Mouse (Mus musculus) thymus, adult 2 months (tissue): ENCODE results near the gene Serinc3. TPM values are rescaled to one million over a fixed set of nuclear protein-coding genes. Genes with fewer than 3 reads are reported as not detected.

Source experiments
- DNase-seq: peaks from one replicate; pipeline ENCODE4 v3.0.0; 2021
- H3K27ac ChIP-seq: fragments of 200-500 bp; 2 replicates; pipeline ENCODE4 v1.5.1; 2012; ENCODE audit warnings: low read length, control low read depth; ENCODE audit not compliant: control insufficient read depth, insufficient read depth
- H3K27me3 ChIP-seq: fragments of 200-500 bp; 2 replicates; pipeline ENCODE4 v1.6.1; 2012; ENCODE audit warnings: mild to moderate bottlenecking, low read length, moderate library complexity, mixed read lengths; ENCODE audit not compliant: control insufficient read depth, insufficient read depth
- H3K36me3 ChIP-seq: fragments of 200-500 bp; 2 replicates; pipeline ENCODE4 v1.6.1; 2012; ENCODE audit warnings: mild to moderate bottlenecking, low read length, moderate library complexity; ENCODE audit not compliant: control insufficient read depth, insufficient read depth
- H3K4me1 ChIP-seq: fragments of 200-500 bp; replicated peaks from 2 replicates; pipeline ENCODE4 v1.6.1; 2012; ENCODE audit warnings: low read length; ENCODE audit not compliant: control insufficient read depth, insufficient read depth
- H3K4me3 ChIP-seq: fragments of 200-500 bp; 2 replicates; pipeline ENCODE4 v1.5.1; 2012; ENCODE audit warnings: mild to moderate bottlenecking, low read length, control low read depth, moderate library complexity; ENCODE audit not compliant: control insufficient read depth, insufficient read depth
- CTCF ChIP-seq: fragments of 200-500 bp; IDR thresholded peaks from 2 replicates; pipeline ENCODE4 v1.5.1; 2012; ENCODE audit warnings: mild to moderate bottlenecking, control low read depth, low read length, moderate library complexity, borderline replicate concordance; ENCODE audit not compliant: control insufficient read depth, poor library complexity, insufficient read depth; ENCODE audit errors: extremely low read depth
- POLR2A ChIP-seq: fragments of 200-500 bp; IDR thresholded peaks from 2 replicates; pipeline ENCODE4 v1.6.1; 2012; ENCODE audit warnings: mild to moderate bottlenecking, low read length, control low read depth, moderate library complexity; ENCODE audit not compliant: control insufficient read depth, poor library complexity, insufficient read depth; ENCODE audit errors: extremely low read depth
- WGBS: fragments of 180-500 bp; shearing (Covaris S2); methylation state at CpG from one replicate; pipeline ENCODE4 v1.1.7; 2018; 5-methylcytosine and 5-hydroxymethylcytosine counted together
- polyA plus RNA-seq: library from polyadenylated mRNA; depleted of rRNA; stranded (reverse); fragments of >200 nt; gene quantifications from 2 replicates; pipeline ENCODE4 v1.2.3, GENCODE M21; 2012

Gene Serinc3
- polyA plus RNA-seq, 1 experiment: 279 TPM

GRCm38 (mm10) chr2:163590996-163591395 is 53.9 kb downstream of the Serinc3 start:
- 92% methylated on average over 5 of the region's 5 CpGs for WGBS
- no peak overlapping the region for H3K27ac ChIP-seq
- no peak overlapping the region for H3K4me3 ChIP-seq
- H3K4me1 ChIP-seq: peaks cover 6% of the 10 kb centered on the region; the same call in 1 of the 2 replicates
- DNase-seq: no peak
- no peak for TF ChIP-seq CTCF
- TF ChIP-seq POLR2A: no peak
- H3K36me3 ChIP-seq: no peaks in the 10 kb centered on the region
- no peaks in the 10 kb centered on the region for H3K27me3 ChIP-seq

- Histone ChIP-seq H3K27me3 (no peaks in the 10 kb centered on the region), H3K4me3 (no peak overlapping the region), H3K4me1 (peaks cover 6% of the 10 kb centered on the region; the same call in 1 of the 2 replicates), H3K36me3 (no peaks in the 10 kb centered on the region), H3K27ac (no peak overlapping the region)
- TF ChIP-seq CTCF (no peak), POLR2A (no peak)
- WGBS: 44% methylated on average over 12 of the region's 12 CpGs
- DNase-seq: no peak
These were observed 54.7 kb downstream of the Serinc3 start for GRCm38 (mm10) chr2:163590211-163590610.

- WGBS: 52% methylated on average over 5 of the region's 5 CpGs
- Histone ChIP-seq H3K27me3 (no peaks in the 10 kb centered on the region), H3K4me1 (peaks cover 6% of the 10 kb centered on the region; the same call in 1 of the 2 replicates), H3K36me3 (no peaks in the 10 kb centered on the region), H3K27ac (no peak overlapping the region), H3K4me3 (no peak overlapping the region)
- TF ChIP-seq POLR2A (no peak), CTCF (no peak)
- no peak for DNase-seq
These were observed 57.4 kb downstream of the Serinc3 start for GRCm38 (mm10) chr2:163587506-163587905.

DNA sequence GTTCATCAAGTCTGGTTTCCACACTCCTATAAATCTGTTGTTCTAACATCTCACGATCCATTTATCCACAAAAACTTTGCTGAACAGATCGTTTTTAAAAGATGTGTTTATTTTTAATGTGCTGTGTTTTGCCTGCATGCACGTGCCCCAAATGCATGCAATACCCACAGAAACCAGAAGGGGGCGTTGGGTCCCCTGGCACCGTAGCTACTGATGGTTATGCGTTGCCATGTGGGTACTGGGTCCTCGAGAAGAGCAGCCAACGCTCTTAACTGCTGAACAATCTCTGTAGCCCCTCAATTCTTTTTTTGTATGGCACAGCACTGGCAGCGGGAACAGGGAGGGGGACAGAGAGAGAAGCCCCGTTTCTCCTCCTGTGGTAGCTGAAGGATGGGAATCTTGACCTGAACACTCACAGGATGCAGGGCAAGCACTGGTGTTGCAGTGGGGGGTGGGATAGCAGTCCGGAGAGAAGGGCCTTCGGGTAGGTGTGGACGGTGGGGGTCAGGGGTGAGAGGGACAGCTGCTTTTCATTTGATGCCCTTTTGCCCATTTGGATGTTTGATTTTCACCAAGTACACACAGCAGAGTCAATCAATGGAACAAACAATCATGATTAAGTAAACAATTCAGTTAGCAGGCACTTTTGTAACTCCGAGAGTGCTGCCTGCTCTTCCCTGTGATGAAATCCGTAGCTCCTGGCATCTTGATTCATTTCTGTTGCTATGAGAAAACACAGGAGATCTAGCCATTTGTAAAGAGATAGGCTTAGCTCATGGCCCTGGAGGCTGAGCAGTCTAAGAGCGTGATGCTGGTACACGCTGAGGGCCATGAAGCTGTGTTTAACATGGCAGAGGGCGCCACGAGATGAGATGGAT is 58.3 kb downstream of the Serinc3 start:
- peak; percentile 53 for DNase-seq
- Histone ChIP-seq H3K36me3 (no peaks in the 10 kb centered on the region), H3K27ac (no peak overlapping the region), H3K4me3 (no peak overlapping the region), H3K4me1 (peaks cover 6% of the 10 kb centered on the region; the same call in 1 of the 2 replicates), H3K27me3 (no peaks in the 10 kb centered on the region)
- 57% methylated on average over 19 of the region's 19 CpGs for WGBS
- peak; percentile 89 for TF ChIP-seq CTCF
- no peak for TF ChIP-seq POLR2A

DNA sequence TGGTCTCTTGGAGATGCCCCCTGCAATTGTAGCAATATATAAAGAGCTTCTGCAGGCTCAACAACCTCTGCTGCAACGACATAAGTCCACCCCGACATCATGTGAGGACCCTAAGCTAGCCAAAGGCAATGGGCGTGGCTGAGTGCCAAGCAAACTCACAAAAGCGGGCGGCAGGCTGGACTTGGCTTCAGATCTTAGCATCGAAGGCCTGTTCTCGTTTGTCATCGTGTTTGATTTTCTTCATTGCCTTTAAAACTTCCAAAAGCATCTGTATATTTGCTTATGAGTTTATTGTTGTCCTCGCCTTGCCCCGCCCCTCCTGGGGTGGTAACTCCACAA is 60.9 kb downstream of the Serinc3 start:
- Histone ChIP-seq H3K4me1 (peaks cover 4% of the 10 kb centered on the region; the same call in 1 of the 2 replicates), H3K36me3 (no peaks in the 10 kb centered on the region), H3K27ac (no peak overlapping the region), H3K4me3 (no peak overlapping the region), H3K27me3 (no peaks in the 10 kb centered on the region)
- DNase-seq: no peak
- no peak for TF ChIP-seq POLR2A
- TF ChIP-seq CTCF: no peak
- 83% methylated on average over 10 of the region's 10 CpGs for WGBS

DNA sequence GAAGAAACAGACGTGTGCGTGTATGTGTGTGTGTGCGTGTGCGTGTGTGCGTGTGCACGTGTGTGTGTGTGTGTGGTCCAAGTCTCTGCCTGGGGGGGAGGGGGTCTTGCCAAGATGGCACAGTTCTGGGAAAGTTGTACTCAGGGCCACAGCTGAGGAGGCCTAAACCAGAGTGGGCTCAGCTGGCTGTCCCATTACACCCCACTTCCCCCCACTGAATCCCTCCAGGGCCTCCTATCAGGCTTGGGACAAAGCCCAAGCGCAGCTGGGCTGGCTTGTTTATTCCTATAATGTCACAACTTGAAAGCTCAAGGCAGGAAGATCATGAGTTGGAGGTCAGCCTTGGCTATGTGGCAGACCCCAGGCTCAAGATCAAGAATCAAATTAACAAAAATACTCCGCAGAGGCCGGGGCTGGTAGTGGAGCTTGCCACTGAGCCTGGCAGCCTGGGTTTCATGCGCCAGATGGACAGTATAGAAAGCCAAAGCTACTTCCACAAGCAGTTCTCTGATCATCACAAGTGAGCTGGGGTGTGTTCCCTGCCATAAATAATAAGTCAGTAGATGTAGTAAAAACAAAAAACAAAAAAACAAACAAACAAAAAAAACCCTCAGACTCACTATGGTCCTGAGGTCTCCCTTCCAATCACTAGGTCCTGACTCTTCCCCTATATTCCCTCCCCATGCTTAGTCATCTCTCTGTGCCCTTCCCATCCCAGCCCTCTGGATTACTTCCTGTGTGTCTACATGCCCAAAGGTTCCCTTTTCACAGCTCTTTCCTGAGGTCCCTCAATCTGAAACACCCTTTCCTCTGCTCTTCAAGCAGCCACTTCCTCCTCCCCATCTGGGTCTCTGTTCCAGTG is 61.5 kb downstream of the Serinc3 start:
- 96% methylated on average over 10 of the region's 10 CpGs for WGBS
- Histone ChIP-seq H3K27ac (no peak overlapping the region), H3K36me3 (no peaks in the 10 kb centered on the region), H3K4me1 (peaks cover 4% of the 10 kb centered on the region; the same call in 1 of the 2 replicates), H3K27me3 (no peaks in the 10 kb centered on the region), H3K4me3 (no peak overlapping the region)
- DNase-seq: no peak
- TF ChIP-seq POLR2A: no peak
- TF ChIP-seq CTCF: no peak
